Mouse (Mus musculus) megakaryocyte-erythroid progenitor cell, adult 5-6 weeks (primary cell): ENCODE measurements around the gene Lbh. TPM values are rescaled to one million over a fixed set of nuclear protein-coding genes. Genes with fewer than 3 reads are reported as not detected.

Experiments used
- ATAC-seq: replicated peaks from 2 replicates; pipeline ENCODE4 v1.8.0; 2016; ENCODE audit warnings: mild to moderate bottlenecking, inconsistent platforms; ENCODE audit not compliant: severe bottlenecking, poor library complexity, low FRiP score, low TSS enrichment
- total RNA-seq, 2 experiments: library from RNA; stranded (forward) in 1 of 2; stranded (reverse) in 1 of 2; fragments of 200-1000, 215-1000 nt in 1 of 2; fragments of >200 nt in 1 of 2; fragmentation: Nextera tagmentation in 1 of 2; gene quantifications; 2 replicates each; pipeline ENCODE4 v1.2.3; 2014 to 2017

Gene Lbh
- total RNA-seq, 2 experiments from 2014 or later: 3.9 to 5.4 TPM

GRCm38 (mm10) chr17:72966091-72966531 lies 48.0 kb downstream of the Lbh start:
- ATAC-seq: no peak

- ATAC-seq: no peak
Observed at GRCm38 (mm10) chr17:72966878-72967277, 48.8 kb downstream of the Lbh start.

- ATAC-seq: no peak
Observed at GRCm38 (mm10) chr17:72967371-72968175, 49.5 kb downstream of the Lbh start.

GRCm38 (mm10) chr17:72968666-72969065 lies 50.6 kb downstream of the Lbh start:
- ATAC-seq: no peak

GRCm38 (mm10) chr17:72970631-72971161 lies 52.6 kb downstream of the Lbh start:
- no peak for ATAC-seq

- no peak for ATAC-seq
Observed at GRCm38 (mm10) chr17:72973041-72973440, 54.9 kb downstream of the Lbh start.

GRCm38 (mm10) chr17:72976258-72977231 lies 58.4 kb downstream of the Lbh start:
- ATAC-seq: peak; percentile 58

- ATAC-seq: no peak
Observed at GRCm38 (mm10) chr17:72977616-72978015, 59.5 kb downstream of the Lbh start.

GRCm38 (mm10) chr17:72982156-72982555 lies 64.1 kb downstream of the Lbh start:
- no peak for ATAC-seq

GRCm38 (mm10) chr17:72983471-72983870 lies 65.4 kb downstream of the Lbh start:
- no peak for ATAC-seq

GRCm38 (mm10) chr17:72989025-72989424 lies 70.9 kb downstream of the Lbh start:
- ATAC-seq: no peak

Other genes starting within 250 kb of the Lbh start
- gene Ypel5, start 81.9 kb upstream of the Lbh start, total RNA-seq (2014; fragmentation: Nextera tagmentation): 6.6 and 13.3 TPM in 2 replicates
- 11.1 and 27.8 TPM in 2 replicates for gene Ypel5, start 81.9 kb upstream of the Lbh start, total RNA-seq (2017)
- 6.8 and 8.7 TPM in 2 replicates for gene Lclat1, start 189.7 kb downstream of the Lbh start, total RNA-seq (2014; fragmentation: Nextera tagmentation)
- gene Lclat1, start 189.7 kb downstream of the Lbh start, total RNA-seq (2017): 7.5 and 16.8 TPM in 2 replicates